Mouse (Mus musculus) T-helper 2 cell (primary cell): ENCODE measurements around the gene Nop2.
"Not testable (repeated sequence)": the region's sequence is repeated elsewhere in the genome, so short reads cannot be mapped to it uniquely, and the experiment has no call there.

ENCODE experiments used
- in situ Hi-C: fragments of 300-600 bp; cut with MboI, MseI; formaldehyde crosslinking; loops from one replicate; pipeline ENCODE4 v1.15.1; 2025; ENCODE audit warnings: high pct_unique_total_duplicates

Nop2 gene

DNA sequence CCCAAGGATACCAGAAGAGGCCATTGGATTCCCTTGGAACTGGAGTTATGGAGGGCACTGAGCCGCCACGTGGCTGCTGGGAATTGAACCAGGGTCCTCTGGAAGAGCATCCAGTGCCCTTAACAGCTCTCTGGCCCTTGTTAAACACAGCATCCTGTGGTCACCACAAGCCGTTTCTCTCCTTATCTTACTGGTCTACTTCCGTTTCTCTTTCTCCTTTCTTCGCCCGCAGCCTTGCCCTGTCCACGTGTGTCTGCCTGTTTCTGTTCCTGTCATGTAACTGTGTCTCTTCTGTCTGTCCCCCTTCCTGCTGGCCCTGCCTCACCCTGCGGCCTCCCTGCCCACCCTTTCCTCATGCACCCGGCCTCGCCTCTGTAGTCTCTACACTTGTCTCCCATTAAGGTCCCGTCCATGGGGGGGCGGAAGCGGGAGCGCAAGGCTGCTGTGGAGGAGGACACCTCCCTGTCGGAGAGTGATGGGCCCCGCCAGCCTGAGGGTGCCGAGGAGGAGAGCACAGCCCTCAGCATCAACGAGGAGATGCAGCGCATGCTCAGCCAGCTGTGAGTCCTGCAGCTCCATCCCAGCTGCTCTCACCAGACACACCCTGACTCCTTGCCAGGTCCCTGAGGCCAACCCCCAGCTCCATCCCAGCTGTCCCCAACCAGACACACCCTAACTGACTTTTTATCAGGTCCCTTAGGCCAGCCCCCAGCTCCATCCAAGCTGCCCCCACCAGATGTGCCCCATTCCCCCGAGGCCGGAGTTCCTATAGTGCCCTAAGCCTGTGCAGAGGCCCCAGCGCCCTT, 20.7 kb downstream of the Nop2 start:
- in situ Hi-C loops, result no loop called here

DNA sequence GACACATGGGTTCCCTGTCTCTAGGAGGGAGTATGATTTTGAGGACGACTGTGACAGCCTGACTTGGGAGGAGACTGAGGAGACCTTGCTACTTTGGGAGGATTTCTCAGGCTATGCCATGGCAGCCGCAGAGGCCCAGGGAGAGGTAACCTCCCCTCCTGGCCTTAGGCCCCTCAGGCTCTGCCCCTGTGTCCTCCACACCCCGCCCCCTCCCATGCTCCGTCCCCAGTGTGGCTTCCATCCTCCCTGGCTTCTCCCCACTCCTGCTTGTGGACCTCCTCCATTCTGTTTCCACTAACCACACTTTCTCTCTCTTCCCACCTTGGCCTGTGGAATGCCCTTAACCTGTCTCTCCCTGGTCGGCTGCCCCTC, 21.3 kb downstream of the Nop2 start:
- in situ Hi-C loops, result no loop called here

- in situ Hi-C loops, result no loop called here
These were observed 22.0 kb downstream of the Nop2 start for GRCm38 (mm10) chr6:125153682-125154081.

- in situ Hi-C loops, result no loop called here
These were observed 22.8 kb downstream of the Nop2 start for GRCm38 (mm10) chr6:125154550-125154949.

GRCm38 (mm10) chr6:125155262-125155661, 23.6 kb downstream of the Nop2 start:
- in situ Hi-C loops, result no loop called here

- in situ Hi-C loops, result no loop called here
These were observed 24.8 kb downstream of the Nop2 start for GRCm38 (mm10) chr6:125156491-125156890.

DNA sequence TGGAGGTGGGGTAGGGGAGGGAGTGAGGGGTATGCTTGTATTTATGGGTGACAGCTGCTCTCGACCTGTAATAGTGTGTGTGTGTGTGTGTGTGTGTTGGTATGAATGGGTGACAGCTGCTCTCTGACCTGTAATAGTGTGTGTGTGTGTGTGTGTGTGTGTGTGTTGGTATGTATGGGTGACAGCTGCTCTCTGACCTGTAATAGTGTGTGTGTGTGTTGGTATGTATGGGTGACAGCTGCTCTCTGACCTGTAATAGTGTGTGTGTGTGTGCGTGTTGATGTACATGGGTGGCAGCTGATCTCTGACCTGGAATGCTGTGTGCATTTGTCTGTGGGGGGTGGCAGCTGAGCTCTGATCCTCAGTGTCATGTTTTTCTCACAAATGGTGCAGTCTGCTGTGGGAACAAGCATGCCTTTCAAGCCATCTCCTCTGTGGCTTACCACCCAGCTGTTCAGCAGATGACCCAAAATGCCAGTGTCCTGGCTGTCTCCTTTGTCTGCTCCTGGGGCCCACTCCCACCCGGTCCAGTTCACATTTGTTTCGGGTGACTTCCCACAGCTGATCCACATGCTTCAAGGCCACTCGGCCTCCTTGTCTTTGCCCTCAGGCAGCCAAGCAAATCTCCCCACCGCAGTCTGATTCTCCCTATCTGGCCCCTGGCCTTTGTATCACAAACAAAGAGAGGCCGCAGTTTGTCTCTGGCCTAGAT, 25.4 kb downstream of the Nop2 start:
- in situ Hi-C loops, result no loop called here

GRCm38 (mm10) chr6:125158944-125159492, 27.3 kb downstream of the Nop2 start:
- in situ Hi-C loops, result no loop called here

GRCm38 (mm10) chr6:125159773-125160557, 28.3 kb downstream of the Nop2 start:
- in situ Hi-C loops, result no loop called here

GRCm38 (mm10) chr6:125160558-125160853, 28.8 kb downstream of the Nop2 start:
- in situ Hi-C loops, result no loop called here

- in situ Hi-C loops, result no loop called here
These were observed 29.4 kb downstream of the Nop2 start for GRCm38 (mm10) chr6:125160854-125161760.

DNA sequence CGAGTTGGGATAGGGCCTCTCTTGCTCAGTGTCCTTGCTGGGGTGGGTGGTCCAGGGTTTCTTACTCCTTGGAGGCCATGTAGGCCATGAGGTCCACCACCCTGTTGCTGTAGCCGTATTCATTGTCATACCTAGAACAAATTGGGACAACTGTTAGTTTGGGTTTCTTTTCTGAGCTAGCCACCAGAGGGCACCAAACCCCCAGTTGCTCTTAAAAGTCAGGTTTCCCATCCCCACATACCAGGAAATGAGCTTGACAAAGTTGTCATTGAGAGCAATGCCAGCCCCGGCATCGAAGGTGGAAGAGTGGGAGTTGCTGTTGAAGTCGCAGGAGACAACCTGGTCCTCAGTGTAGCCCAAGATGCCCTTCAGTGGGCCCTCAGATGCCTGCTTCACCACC, 30.3 kb downstream of the Nop2 start:
- in situ Hi-C loops, result not testable (repeated sequence)

DNA sequence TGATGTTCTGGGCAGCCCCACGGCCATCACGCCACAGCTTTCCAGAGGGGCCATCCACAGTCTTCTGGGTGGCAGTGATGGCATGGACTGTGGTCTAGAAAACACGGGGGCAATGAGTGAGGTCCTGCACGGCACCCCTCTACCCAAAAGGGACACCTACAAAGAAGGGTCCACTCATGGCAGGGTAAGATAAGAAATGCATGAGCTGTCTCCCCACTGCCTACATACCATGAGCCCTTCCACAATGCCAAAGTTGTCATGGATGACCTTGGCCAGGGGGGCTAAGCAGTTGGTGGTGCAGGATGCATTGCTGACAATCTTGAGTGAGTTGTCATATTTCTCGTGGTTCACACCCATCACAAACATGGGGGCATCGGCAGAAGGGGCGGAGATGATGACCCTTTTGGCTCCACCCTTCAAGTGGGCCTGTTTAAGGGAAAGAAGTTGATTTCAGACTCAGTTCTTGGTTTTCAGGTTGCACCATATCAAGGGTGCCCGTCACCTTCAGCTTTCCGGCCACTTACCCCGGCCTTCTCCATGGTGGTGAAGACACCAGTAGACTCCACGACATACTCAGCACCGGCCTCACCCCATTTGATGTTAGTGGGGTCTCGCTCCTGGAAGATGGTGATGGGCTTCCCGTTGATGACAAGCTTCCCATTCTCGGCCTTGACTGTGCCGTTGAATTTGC, 31.1 kb downstream of the Nop2 start:
- in situ Hi-C loops, result not testable (repeated sequence)

DNA sequence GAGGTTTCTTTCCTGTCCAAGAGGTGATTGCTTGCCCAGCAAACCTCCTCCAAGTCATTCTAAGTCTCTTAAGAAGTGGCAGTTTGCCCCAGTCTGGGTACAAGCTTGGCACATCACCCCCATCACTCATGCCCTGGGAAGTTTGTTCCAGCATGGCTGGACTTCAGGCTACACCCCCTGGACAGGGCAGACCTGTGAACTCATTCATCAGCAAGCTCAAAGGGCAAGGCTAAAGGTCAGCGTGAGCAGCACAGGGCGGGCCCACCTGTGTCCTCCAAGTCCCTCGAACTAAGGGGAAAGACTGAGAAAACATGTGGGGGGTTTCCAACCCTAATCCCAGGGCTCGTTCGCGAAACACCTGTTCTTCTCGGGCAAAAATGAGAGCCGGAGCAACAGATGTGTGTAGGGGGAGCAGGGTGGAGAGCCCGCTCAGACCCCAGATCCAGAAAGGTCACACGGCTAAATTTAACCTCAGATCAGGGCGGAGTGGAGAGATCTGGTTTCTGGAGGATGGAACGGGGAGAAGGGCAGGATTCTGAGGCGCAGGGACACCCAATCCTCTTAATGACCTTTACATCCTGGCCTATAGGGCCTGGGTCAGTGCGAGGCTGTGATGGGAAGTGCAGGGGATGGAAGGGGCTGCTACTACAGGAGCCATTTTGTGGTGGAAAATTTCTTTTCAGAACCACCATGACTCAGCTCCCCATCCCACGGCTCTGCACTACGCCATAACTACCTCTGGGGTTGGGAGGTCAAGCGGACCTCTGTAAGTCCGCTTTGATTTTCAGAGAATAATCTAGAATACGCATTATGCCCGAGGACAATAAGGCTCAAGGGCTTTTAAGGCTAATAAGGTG, 32.3 kb downstream of the Nop2 start:
- in situ Hi-C loops, result no loop called here

- in situ Hi-C loops, result no loop called here
These were observed 33.1 kb downstream of the Nop2 start for GRCm38 (mm10) chr6:125164672-125165327.

GRCm38 (mm10) chr6:125165328-125165891, 33.7 kb downstream of the Nop2 start:
- in situ Hi-C loops, result no loop called here

- in situ Hi-C loops, result no loop called here
These were observed 34.5 kb downstream of the Nop2 start, which contains the start of gene Gapdh for GRCm38 (mm10) chr6:125166051-125166751. TSS of gene Gapdh (minus strand) at chr6:125166467.
